Mouse (Mus musculus) MEL (cell line): Measurements from ENCODE around the gene Btnl1. TPM values are rescaled to one million over a fixed set of nuclear protein-coding genes. Genes with fewer than 3 reads are reported as not detected.
A peak's percentile ranks its signal among the peaks of the same experiment; 100 is the strongest.

Experiments used
- DNase-seq: peaks from one replicate; pipeline ENCODE4 v3.0.0; 2011; ENCODE audit warnings: low read depth, low spot score
- H3K27ac ChIP-seq: 2 replicates; pipeline ENCODE4 v1.5.1; 2012; ENCODE audit warnings: low read depth, mild to moderate bottlenecking, control low read depth, low read length, moderate library complexity; ENCODE audit not compliant: control insufficient read depth
- H3K27me3 ChIP-seq, 2 experiments: fragments of 150-350 bp in 1 of 2; sonication (generic) in 1 of 2; 2 replicates each; pipeline ENCODE4 v1.6.1; 2012; ENCODE audit warnings: low read length in 2 of 2, mild to moderate bottlenecking in 2 of 2, improper control_type of control experiment in 1 of 2, moderate library complexity in 1 of 2; ENCODE audit not compliant: insufficient read depth in 2 of 2, control insufficient read depth in 1 of 2
- H3K36me3 ChIP-seq, 2 experiments: 2 replicates each; pipeline ENCODE4 v1.6.1; 2012 to 2014; ENCODE audit warnings: low read length in 2 of 2, improper control_type of control experiment in 1 of 2, inconsistent platforms in 1 of 2, mild to moderate bottlenecking in 1 of 2; ENCODE audit not compliant: insufficient read depth in 2 of 2, control insufficient read depth in 1 of 2
- H3K4me1 ChIP-seq, 2 experiments: fragments of 150-350 bp in 1 of 2; sonication (generic) in 1 of 2; 2 replicates each; pipeline ENCODE4 v1.6.1; 2012; ENCODE audit warnings: low read length in 2 of 2, improper control_type of control experiment in 1 of 2, mild to moderate bottlenecking in 1 of 2; ENCODE audit not compliant: insufficient read depth in 2 of 2, control insufficient read depth in 1 of 2
- H3K4me3 ChIP-seq, 2 experiments: fragments of 150-350 bp in 1 of 2; sonication (generic) in 1 of 2; 2 replicates each; pipeline ENCODE4 v1.5.1; 2012; ENCODE audit warnings: low read depth in 2 of 2, low read length in 2 of 2, mild to moderate bottlenecking in 2 of 2, moderate library complexity in 2 of 2, control low read depth in 1 of 2, improper control_type of control experiment in 1 of 2; ENCODE audit not compliant: control insufficient read depth in 1 of 2, insufficient read depth in 1 of 2
- H3K79me2 ChIP-seq: 2 replicates; pipeline ENCODE4 v1.6.1; 2012; ENCODE audit warnings: mild to moderate bottlenecking, low read length, moderate library complexity; ENCODE audit not compliant: control insufficient read depth, poor library complexity, insufficient read depth
- H3K9ac ChIP-seq: 2 replicates; pipeline ENCODE4 v1.6.1; 2012; ENCODE audit warnings: low read depth, mild to moderate bottlenecking, control low read depth, low read length, moderate library complexity; ENCODE audit not compliant: control insufficient read depth, poor library complexity, severe bottlenecking
- H3K9me3 ChIP-seq: fragments of 150-350 bp; sonication (generic); replicated peaks from 2 replicates; pipeline ENCODE4 v1.6.1; 2012; ENCODE audit warnings: mild to moderate bottlenecking, low read length, improper control_type of control experiment, moderate library complexity; ENCODE audit not compliant: insufficient read depth
- CTCF ChIP-seq, 3 experiments: IDR thresholded peaks in 2 of 3; conservative IDR thresholded peaks in 1 of 3; 2 replicates each; pipeline ENCODE4 v1.5.1; 2011 to 2012; ENCODE audit warnings: low read length in 3 of 3, low read depth in 2 of 3, mild to moderate bottlenecking in 2 of 3, improper control_type of control experiment in 1 of 3, inconsistent platforms in 1 of 3, mixed read lengths in 1 of 3, moderate library complexity in 1 of 3; ENCODE audit not compliant: control insufficient read depth in 1 of 3, insufficient read depth in 1 of 3, poor library complexity in 1 of 3, severe bottlenecking in 1 of 3
- ETS1 ChIP-seq: IDR thresholded peaks from 2 replicates; pipeline ENCODE4 v1.6.1; 2012; ENCODE audit warnings: low read depth, mild to moderate bottlenecking, inconsistent platforms, low read length, improper control_type of control experiment, moderate library complexity
- GATA1 ChIP-seq: IDR thresholded peaks from 2 replicates; pipeline ENCODE4 v1.6.1; 2011; ENCODE audit warnings: low read depth, low read length, improper control_type of control experiment
- MAX ChIP-seq: IDR thresholded peaks from 2 replicates; pipeline ENCODE4 v1.6.1; 2011; ENCODE audit warnings: low read length, improper control_type of control experiment
- MEF2A ChIP-seq: IDR thresholded peaks from 2 replicates; pipeline ENCODE4 v1.6.1; 2014; ENCODE audit warnings: low read depth, mild to moderate bottlenecking, inconsistent platforms, low read length, improper control_type of control experiment; ENCODE audit not compliant: poor library complexity, insufficient replicate concordance, severe bottlenecking; ENCODE audit errors: extremely low read depth
- MXI1 ChIP-seq: IDR thresholded peaks from 2 replicates; pipeline ENCODE4 v1.6.1; 2011; ENCODE audit warnings: mild to moderate bottlenecking, low read depth, low read length, improper control_type of control experiment
- MYB ChIP-seq: IDR thresholded peaks from 2 replicates; pipeline ENCODE4 v1.6.1; 2011; ENCODE audit warnings: mild to moderate bottlenecking, low read depth, low read length, improper control_type of control experiment
- NELFE ChIP-seq: IDR thresholded peaks from 2 replicates; pipeline ENCODE4 v1.6.1; 2011; ENCODE audit warnings: low read depth, low read length, improper control_type of control experiment
- POLR2A ChIP-seq, 2 experiments: IDR thresholded peaks; 2 replicates each; pipeline ENCODE4 v1.6.1; 2011 to 2012; ENCODE audit warnings: low read length in 2 of 2, mild to moderate bottlenecking in 2 of 2, control low read depth in 1 of 2, improper control_type of control experiment in 1 of 2, low read depth in 1 of 2, moderate library complexity in 1 of 2; ENCODE audit not compliant: control insufficient read depth in 1 of 2, insufficient read depth in 1 of 2, poor library complexity in 1 of 2
- POLR2AphosphoS5 ChIP-seq: IDR thresholded peaks from 2 replicates; pipeline ENCODE4 v1.6.1; 2012; ENCODE audit warnings: low read depth, borderline replicate concordance, mild to moderate bottlenecking, inconsistent platforms, low read length, moderate library complexity, mixed read lengths
- RAD21 ChIP-seq: IDR thresholded peaks from 2 replicates; pipeline ENCODE4 v1.6.1; 2011; ENCODE audit warnings: mild to moderate bottlenecking, low read depth, low read length, improper control_type of control experiment
- RCOR1 ChIP-seq: IDR thresholded peaks from 2 replicates; pipeline ENCODE4 v1.6.1; 2012; ENCODE audit warnings: low read depth, mild to moderate bottlenecking, inconsistent platforms, low read length, improper control_type of control experiment
- SIN3A ChIP-seq: IDR thresholded peaks from 2 replicates; pipeline ENCODE4 v1.6.1; 2012; ENCODE audit warnings: low read length, improper control_type of control experiment, inconsistent platforms
- SMC3 ChIP-seq: IDR thresholded peaks from 2 replicates; pipeline ENCODE4 v1.6.1; 2011; ENCODE audit warnings: low read depth, low read length, improper control_type of control experiment
- TAL1 ChIP-seq: IDR thresholded peaks from 2 replicates; pipeline ENCODE4 v1.6.1; 2012; ENCODE audit warnings: mild to moderate bottlenecking, inconsistent platforms, low read length, moderate library complexity, mixed read lengths
- TBP ChIP-seq: IDR thresholded peaks from 2 replicates; pipeline ENCODE4 v1.8.0; 2011; ENCODE audit warnings: low read depth, low read length, improper control_type of control experiment
- UBTF ChIP-seq: IDR thresholded peaks from 2 replicates; pipeline ENCODE4 v1.6.1; 2012; ENCODE audit warnings: low read depth, mild to moderate bottlenecking, inconsistent platforms, low read length, improper control_type of control experiment, moderate library complexity, borderline replicate concordance; ENCODE audit not compliant: insufficient read depth
- USF2 ChIP-seq, 2 experiments: IDR thresholded peaks; 2 replicates each; pipeline ENCODE4 v1.6.1; 2011 to 2012; ENCODE audit warnings: improper control_type of control experiment in 2 of 2, low read length in 2 of 2, borderline replicate concordance in 1 of 2, inconsistent platforms in 1 of 2, low read depth in 1 of 2, mild to moderate bottlenecking in 1 of 2; ENCODE audit not compliant: insufficient read depth in 1 of 2
- ZMIZ1 ChIP-seq: IDR thresholded peaks from 2 replicates; pipeline ENCODE4 v1.6.1; 2012; ENCODE audit warnings: low read depth, mild to moderate bottlenecking, inconsistent platforms, low read length, improper control_type of control experiment, moderate library complexity
- polyA plus RNA-seq, 2 experiments: library from polyadenylated mRNA; stranded (reverse) in 1 of 2; unstranded in 1 of 2; fragments of >175 nt in 1 of 2; fragments of >200 nt in 1 of 2; gene quantifications; 2 replicates each; pipeline versions ENCODE4 v1.2.1 to v1.2.4; 2012; ENCODE audit warnings: low replicate concordance in 2 of 2, low read depth in 1 of 2; ENCODE audit not compliant: insufficient read length in 2 of 2, insufficient read depth in 1 of 2, missing spikeins in 1 of 2
- total RNA-seq: library from RNA; depleted of rRNA; stranded (reverse); fragments of 300-350 nt; gene quantifications from 2 replicates; pipeline ENCODE4 v1.2.3, GENCODE M21; 2012

Gene Btnl1
- total and polyA plus RNA-seq, 3 experiments = 0.17 TPM; not detected in 2

GRCm38 (mm10) chr17:34378716-34379115, 1.8 kb downstream of the Btnl1 start:
- Histone ChIP-seq H3K4me3 (no peak overlapping the region), H3K79me2 (no peaks in the 10 kb centered on the region), H3K4me1 (no peaks in the 10 kb centered on the region), H3K9me3 (no peaks in the 10 kb centered on the region), H3K27me3 (no peaks in the 10 kb centered on the region), H3K9ac (no peak overlapping the region), H3K36me3 (no peaks in the 10 kb centered on the region), H3K27ac (no peak overlapping the region)
- TF ChIP-seq POLR2A (IDR thresholded peaks at IDR 0.05; ENCODE audit: control insufficient read depth in 1 of 2, insufficient read depth in 1 of 2, low read depth in 1 of 2, low read length in 2 of 2, poor library complexity in 1 of 2) (no peak), NELFE (no peak), UBTF (no peak), MEF2A (no peak)
- no peak for DNase-seq

- H3K9me3 ChIP-seq = no peaks in the 10 kb centered on the region
- no peaks in the 10 kb centered on the region for H3K36me3 ChIP-seq
- DNase-seq = no peak
- no peaks in the 10 kb centered on the region for H3K79me2 ChIP-seq
- no peak overlapping the region for H3K4me3 ChIP-seq
- H3K9ac ChIP-seq = no peak overlapping the region
- no peaks in the 10 kb centered on the region for H3K4me1 ChIP-seq
- H3K27me3 ChIP-seq = no peaks in the 10 kb centered on the region
- TF ChIP-seq TAL1 = 0 out of 2 replicates have a peak, but pooled peaks have one; percentile 28
- no peak for TF ChIP-seq MXI1
- no peak overlapping the region for H3K27ac ChIP-seq
Measured at GRCm38 (mm10) chr17:34379451-34379850, 2.5 kb downstream of the Btnl1 start.

- H3K79me2 ChIP-seq = no peaks in the 10 kb centered on the region
- no peaks in the 10 kb centered on the region for H3K9me3 ChIP-seq
- H3K4me3 ChIP-seq = no peak overlapping the region
- DNase-seq = no peak
- H3K36me3 ChIP-seq = no peaks in the 10 kb centered on the region
- no peak for TF ChIP-seq RAD21
- no peak for TF ChIP-seq NELFE
- no peak for TF ChIP-seq CTCF (IDR thresholded peaks at IDR 0.05 in 2 of 3, conservative IDR thresholded peaks at IDR 0.05 in 1 of 3; ENCODE audit: control insufficient read depth in 1 of 3, insufficient read depth in 1 of 3, low read depth in 2 of 3, low read length in 3 of 3, poor library complexity in 1 of 3, severe bottlenecking in 1 of 3)
- TF ChIP-seq MYB = no peak
- no peak for TF ChIP-seq GATA1
- no peak for TF ChIP-seq POLR2AphosphoS5
- TF ChIP-seq SMC3 = no peak
- no peak for TF ChIP-seq TAL1
- no peak for TF ChIP-seq ZMIZ1
- no peak for TF ChIP-seq MAX
- TF ChIP-seq TBP = no peak
- no peak for TF ChIP-seq RCOR1
- no peak for TF ChIP-seq ETS1
- no peak for TF ChIP-seq USF2 (IDR thresholded peaks at IDR 0.05; ENCODE audit: borderline replicate concordance in 1 of 2, insufficient read depth in 1 of 2, low read depth in 1 of 2, low read length in 2 of 2)
- no peak for TF ChIP-seq SIN3A
- no peak overlapping the region for H3K27ac ChIP-seq
- no peaks in the 10 kb centered on the region for H3K27me3 ChIP-seq
- no peaks in the 10 kb centered on the region for H3K4me1 ChIP-seq
- H3K9ac ChIP-seq = no peak overlapping the region
Measured at GRCm38 (mm10) chr17:34381876-34382275, 4.9 kb downstream of the Btnl1 start.
